Mouse (Mus musculus): ENCODE data around the gene Agap1. TPM values are rescaled to one million over a fixed set of nuclear protein-coding genes. Genes with fewer than 3 reads are reported as not detected.

Gene Agap1
- total RNA-seq (2021): 100 to 1,000 TPM; 292 to 293 TPM
- long read RNA-seq, experiment 1, partial matches to known transcripts: 2 of 20 reads
- long read RNA-seq, experiment 1, other reads (novel, unspliced or antisense): 18 of 20 reads
- long read RNA-seq, experiment 2, partial matches to known transcripts: 3 of 25 reads
- long read RNA-seq, experiment 2, other reads (novel, unspliced or antisense): 22 of 25 reads

- peak; percentile 93 for DNase-seq (ENCODE audit: low spot score in 2 of 2)
- TF ChIP-seq CTCF (conservative IDR thresholded peaks at IDR 0.05): no peak
- peak within 1 kb of the TSS; percentile 89 for H3K27ac ChIP-seq
- H3K4me3 ChIP-seq: peak within 1 kb of the TSS; percentile 84
Measured at GRCm38 (mm10) chr1:89454196-89455123, at the start of gene Agap1. Agap1 (plus strand) TSS chr1:89454806.

GRCm38 (mm10) chr1:89405991-89406390 lies 48.6 kb upstream of the Agap1 start:
- H3K27ac ChIP-seq: no peak overlapping the region
- no peak for DNase-seq (ENCODE audit: low spot score in 2 of 2)
- no peak overlapping the region for H3K4me3 ChIP-seq
- no peak for TF ChIP-seq CTCF (conservative IDR thresholded peaks at IDR 0.05)

- DNase-seq (ENCODE audit: low spot score in 2 of 2): no peak
- Histone ChIP-seq H3K4me3 (no peak overlapping the region), H3K27ac (no peak overlapping the region)
- no peak for TF ChIP-seq CTCF (conservative IDR thresholded peaks at IDR 0.05)
Measured at GRCm38 (mm10) chr1:89407986-89408385, 46.6 kb upstream of the Agap1 start.

GRCm38 (mm10) chr1:89413122-89413521 lies 41.5 kb upstream of the Agap1 start:
- no peak for DNase-seq (ENCODE audit: low spot score in 2 of 2)
- no peak for TF ChIP-seq CTCF (conservative IDR thresholded peaks at IDR 0.05)
- no peak overlapping the region for H3K27ac ChIP-seq
- no peak overlapping the region for H3K4me3 ChIP-seq

- no peak overlapping the region for H3K27ac ChIP-seq
- TF ChIP-seq CTCF (conservative IDR thresholded peaks at IDR 0.05): no peak
- no peak overlapping the region for H3K4me3 ChIP-seq
- no peak for DNase-seq (ENCODE audit: low spot score in 2 of 2)
Measured at GRCm38 (mm10) chr1:89414563-89414962, 40.0 kb upstream of the Agap1 start.

GRCm38 (mm10) chr1:89416929-89417328 lies 37.7 kb upstream of the Agap1 start:
- no peak for TF ChIP-seq CTCF (conservative IDR thresholded peaks at IDR 0.05)
- no peak overlapping the region for H3K27ac ChIP-seq
- DNase-seq (ENCODE audit: low spot score in 2 of 2): peak; percentile 15 to 65
- H3K4me3 ChIP-seq: no peak overlapping the region

GRCm38 (mm10) chr1:89420642-89421041 lies 34.0 kb upstream of the Agap1 start:
- no peak overlapping the region for H3K4me3 ChIP-seq
- no peak for TF ChIP-seq CTCF (conservative IDR thresholded peaks at IDR 0.05)
- no peak for DNase-seq (ENCODE audit: low spot score in 2 of 2)
- H3K27ac ChIP-seq: no peak overlapping the region

GRCm38 (mm10) chr1:89421401-89421800 lies 33.2 kb upstream of the Agap1 start:
- no peak overlapping the region for H3K4me3 ChIP-seq
- TF ChIP-seq CTCF (conservative IDR thresholded peaks at IDR 0.05): no peak
- DNase-seq (ENCODE audit: low spot score in 2 of 2): no peak
- no peak overlapping the region for H3K27ac ChIP-seq

- no peak for DNase-seq (ENCODE audit: low spot score in 2 of 2)
- no peak overlapping the region for H3K4me3 ChIP-seq
- no peak for TF ChIP-seq CTCF (conservative IDR thresholded peaks at IDR 0.05)
- H3K27ac ChIP-seq: no peak overlapping the region
Measured at GRCm38 (mm10) chr1:89424563-89424962, 30.0 kb upstream of the Agap1 start.

- TF ChIP-seq CTCF (conservative IDR thresholded peaks at IDR 0.05): no peak
- H3K4me3 ChIP-seq: no peak overlapping the region
- no peak overlapping the region for H3K27ac ChIP-seq
- DNase-seq (ENCODE audit: low spot score in 2 of 2): no peak
Measured at GRCm38 (mm10) chr1:89426137-89426536, 28.5 kb upstream of the Agap1 start.

- no peak for DNase-seq (ENCODE audit: low spot score in 2 of 2)
- Histone ChIP-seq H3K27ac (no peak overlapping the region), H3K4me3 (no peak overlapping the region)
- TF ChIP-seq CTCF (conservative IDR thresholded peaks at IDR 0.05): no peak
Measured at GRCm38 (mm10) chr1:89428671-89429070, 25.9 kb upstream of the Agap1 start.

GRCm38 (mm10) chr1:89429946-89430640 lies 24.5 kb upstream of the Agap1 start:
- Histone ChIP-seq H3K4me3 (no peak overlapping the region), H3K27ac (peak overlapping the region; percentile 64; the same call in 1 of the 2 replicates)
- no peak; the same call in 1 of the 2 replicates for TF ChIP-seq CTCF (conservative IDR thresholded peaks at IDR 0.05)
- peak in 1 of 2 experiments; percentile 13 for DNase-seq (ENCODE audit: low spot score in 2 of 2)

GRCm38 (mm10) chr1:89439351-89439750 lies 15.3 kb upstream of the Agap1 start:
- no peak for DNase-seq (ENCODE audit: low spot score in 2 of 2)
- no peak overlapping the region for H3K27ac ChIP-seq
- no peak for TF ChIP-seq CTCF (conservative IDR thresholded peaks at IDR 0.05)
- no peak overlapping the region for H3K4me3 ChIP-seq
